Mouse (Mus musculus): ENCODE measurements around the gene Zbtb34. TPM values are rescaled to one million over a fixed set of nuclear protein-coding genes. Genes with fewer than 3 reads are reported as not detected.

The Zbtb34 gene
- polyA plus RNA-seq, 1 experiment, result 5.7 TPM

GRCm38 (mm10) chr2:33440893-33441292, 9.8 kb upstream of the Zbtb34 start:
- H3K4me1 ChIP-seq (ENCODE audit: control insufficient read depth, insufficient read depth, low read length), result no peaks in the 10 kb centered on the region; the same call in 1 of the 2 replicates
- TF ChIP-seq POLR2A (IDR thresholded peaks at IDR 0.05; ENCODE audit: borderline replicate concordance, control insufficient read depth, low read depth, low read length) (no peak), CTCF (IDR thresholded peaks at IDR 0.05; ENCODE audit: control insufficient read depth, insufficient read depth, low read length) (no peak)
- WGBS, result 20% methylated on average over 4 of the region's 4 CpGs
- no peak overlapping the region for H3K4me3 ChIP-seq (replicated peaks; ENCODE audit: control insufficient read depth, low read depth, low read length)
- no peak overlapping the region for H3K27ac ChIP-seq (ENCODE audit: control insufficient read depth, insufficient read depth, low read depth, low read length, poor library complexity)

GRCm38 (mm10) chr2:33439980-33440670, 9.0 kb upstream of the Zbtb34 start:
- Histone ChIP-seq H3K27ac (ENCODE audit: control insufficient read depth, insufficient read depth, low read depth, low read length, poor library complexity) (no peak overlapping the region), H3K4me3 (replicated peaks; ENCODE audit: control insufficient read depth, low read depth, low read length) (no peak overlapping the region), H3K4me1 (ENCODE audit: control insufficient read depth, insufficient read depth, low read length) (no peaks in the 10 kb centered on the region; the same call in 1 of the 2 replicates)
- TF ChIP-seq POLR2A (IDR thresholded peaks at IDR 0.05; ENCODE audit: borderline replicate concordance, control insufficient read depth, low read depth, low read length), result no peak
- no peak for TF ChIP-seq CTCF (IDR thresholded peaks at IDR 0.05; ENCODE audit: control insufficient read depth, insufficient read depth, low read length)
- WGBS, result 41% methylated on average over 9 of the region's 9 CpGs

GRCm38 (mm10) chr2:33439471-33439881, 8.4 kb upstream of the Zbtb34 start:
- H3K27ac ChIP-seq (ENCODE audit: control insufficient read depth, insufficient read depth, low read depth, low read length, poor library complexity), result no peak overlapping the region
- no peaks in the 10 kb centered on the region; the same call in 1 of the 2 replicates for H3K4me1 ChIP-seq (ENCODE audit: control insufficient read depth, insufficient read depth, low read length)
- H3K4me3 ChIP-seq (replicated peaks; ENCODE audit: control insufficient read depth, low read depth, low read length), result no peak overlapping the region
- TF ChIP-seq CTCF (IDR thresholded peaks at IDR 0.05; ENCODE audit: control insufficient read depth, insufficient read depth, low read length) (no peak), POLR2A (IDR thresholded peaks at IDR 0.05; ENCODE audit: borderline replicate concordance, control insufficient read depth, low read depth, low read length) (no peak)
- 35% methylated on average over 8 of the region's 8 CpGs for WGBS

- 68% methylated on average over 2 of the region's 2 CpGs for WGBS
- no peak overlapping the region for H3K4me3 ChIP-seq (replicated peaks; ENCODE audit: control insufficient read depth, low read depth, low read length)
- H3K4me1 ChIP-seq (ENCODE audit: control insufficient read depth, insufficient read depth, low read length), result no peaks in the 10 kb centered on the region; the same call in 1 of the 2 replicates
- H3K27ac ChIP-seq (ENCODE audit: control insufficient read depth, insufficient read depth, low read depth, low read length, poor library complexity), result no peak overlapping the region
- no peak for TF ChIP-seq CTCF (IDR thresholded peaks at IDR 0.05; ENCODE audit: control insufficient read depth, insufficient read depth, low read length)
- no peak for TF ChIP-seq POLR2A (IDR thresholded peaks at IDR 0.05; ENCODE audit: borderline replicate concordance, control insufficient read depth, low read depth, low read length)
Observed at GRCm38 (mm10) chr2:33438377-33438776, 7.3 kb upstream of the Zbtb34 start.

- H3K4me1 ChIP-seq (ENCODE audit: control insufficient read depth, insufficient read depth, low read length), result no peaks in the 10 kb centered on the region; the same call in 1 of the 2 replicates
- no peak overlapping the region for H3K27ac ChIP-seq (ENCODE audit: control insufficient read depth, insufficient read depth, low read depth, low read length, poor library complexity)
- no peak overlapping the region for H3K4me3 ChIP-seq (replicated peaks; ENCODE audit: control insufficient read depth, low read depth, low read length)
- TF ChIP-seq POLR2A (IDR thresholded peaks at IDR 0.05; ENCODE audit: borderline replicate concordance, control insufficient read depth, low read depth, low read length), result no peak
- TF ChIP-seq CTCF (IDR thresholded peaks at IDR 0.05; ENCODE audit: control insufficient read depth, insufficient read depth, low read length), result no peak
- WGBS, result 80% methylated on average over 11 of the region's 11 CpGs
Observed at GRCm38 (mm10) chr2:33437184-33437583, 6.1 kb upstream of the Zbtb34 start.

- TF ChIP-seq POLR2A (IDR thresholded peaks at IDR 0.05; ENCODE audit: borderline replicate concordance, control insufficient read depth, low read depth, low read length), result no peak
- TF ChIP-seq CTCF (IDR thresholded peaks at IDR 0.05; ENCODE audit: control insufficient read depth, insufficient read depth, low read length), result no peak
- H3K4me1 ChIP-seq (ENCODE audit: control insufficient read depth, insufficient read depth, low read length), result no peaks in the 10 kb centered on the region; the same call in 1 of the 2 replicates
- 12% methylated on average over 16 of the region's 16 CpGs for WGBS
- peak overlapping the region; percentile 48 for H3K4me3 ChIP-seq (replicated peaks; ENCODE audit: control insufficient read depth, low read depth, low read length)
- no peak overlapping the region for H3K27ac ChIP-seq (ENCODE audit: control insufficient read depth, insufficient read depth, low read depth, low read length, poor library complexity)
Observed at GRCm38 (mm10) chr2:33436035-33436580, 5.0 kb upstream of the Zbtb34 start.

GRCm38 (mm10) chr2:33435036-33435650, 4.0 kb upstream of the Zbtb34 start:
- 77% methylated on average over 8 of the region's 8 CpGs for WGBS
- no peak overlapping the region for H3K27ac ChIP-seq (ENCODE audit: control insufficient read depth, insufficient read depth, low read depth, low read length, poor library complexity)

GRCm38 (mm10) chr2:33432877-33433276, 1.8 kb upstream of the Zbtb34 start:
- H3K4me3 ChIP-seq (replicated peaks; ENCODE audit: control insufficient read depth, low read depth, low read length), result no peak overlapping the region
- H3K27ac ChIP-seq (ENCODE audit: control insufficient read depth, insufficient read depth, low read depth, low read length, poor library complexity), result no peak overlapping the region
- no peaks in the 10 kb centered on the region; the same call in 1 of the 2 replicates for H3K4me1 ChIP-seq (ENCODE audit: control insufficient read depth, insufficient read depth, low read length)
- TF ChIP-seq CTCF (IDR thresholded peaks at IDR 0.05; ENCODE audit: control insufficient read depth, insufficient read depth, low read length) (peak; percentile 59), POLR2A (IDR thresholded peaks at IDR 0.05; ENCODE audit: borderline replicate concordance, control insufficient read depth, low read depth, low read length) (no peak)
- WGBS, result 69% methylated on average over 5 of the region's 5 CpGs

More at GRCm38 (mm10) chr2:33435036-33435650, 4.0 kb upstream of the Zbtb34 start:
- Histone ChIP-seq H3K4me3 (replicated peaks; ENCODE audit: control insufficient read depth, low read depth, low read length) (no peak overlapping the region), H3K4me1 (ENCODE audit: control insufficient read depth, insufficient read depth, low read length) (no peaks in the 10 kb centered on the region; the same call in 1 of the 2 replicates)
- no peak for TF ChIP-seq POLR2A (IDR thresholded peaks at IDR 0.05; ENCODE audit: borderline replicate concordance, control insufficient read depth, low read depth, low read length)
- TF ChIP-seq CTCF (IDR thresholded peaks at IDR 0.05; ENCODE audit: control insufficient read depth, insufficient read depth, low read length), result no peak

Data from bone marrow, adult 2 months (tissue).